Mouse (Mus musculus): ENCODE data around the gene Gli1. TPM values are rescaled to one million over a fixed set of nuclear protein-coding genes. Genes with fewer than 3 reads are reported as not detected.
A peak's percentile ranks its signal among the peaks of the same experiment; 100 is the strongest.

The Gli1 gene
- polyA plus RNA-seq, 1 experiment from 2014 or later: 8.2 TPM

DNA sequence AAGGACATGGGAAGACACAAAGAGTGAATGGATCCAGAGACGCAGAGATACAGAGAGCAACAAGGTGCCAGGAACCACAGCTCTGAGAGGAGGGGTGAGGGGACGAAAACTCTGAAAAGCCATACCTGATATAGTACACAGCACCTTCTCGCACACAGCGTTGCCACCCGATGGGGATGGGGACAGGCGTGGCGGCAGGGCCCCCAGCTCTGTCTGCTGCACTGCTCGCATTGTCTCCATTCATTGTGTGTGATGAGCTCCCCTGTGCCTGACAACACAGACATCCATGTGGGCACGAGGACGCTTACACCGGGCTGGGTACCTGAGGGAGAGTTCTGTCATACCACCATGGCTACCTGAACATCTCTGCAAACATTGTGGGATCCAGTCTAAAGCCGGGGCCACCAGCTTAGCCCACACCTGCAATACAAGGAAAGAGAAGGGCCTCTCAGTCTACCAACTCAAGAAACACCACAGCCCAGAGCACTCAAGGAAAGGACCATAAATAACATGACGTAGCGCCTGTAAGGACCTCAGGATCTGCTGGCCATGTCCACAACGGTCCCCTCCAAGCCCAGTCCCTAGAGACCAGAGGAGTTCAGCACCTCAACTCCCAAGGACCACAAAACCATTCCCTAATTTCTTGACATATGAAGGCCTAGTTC is 54.4 kb downstream of the Gli1 start:
- peak overlapping the region; percentile 71 for H3K4me3 ChIP-seq (replicated peaks)
- no peak for ATAC-seq (replicated peaks; ENCODE audit: low FRiP score)
- H3K9ac ChIP-seq: peak overlapping the region; percentile 61
- WGBS: 63% methylated on average over 15 of the region's 15 CpGs
- peak overlapping the region; percentile 99 for H3K27ac ChIP-seq
- H3K9me3 ChIP-seq (replicated peaks): no peaks in the 10 kb centered on the region
- peaks cover 51% of the 10 kb centered on the region for H3K36me3 ChIP-seq
- H3K4me1 ChIP-seq: peaks cover 60% of the 10 kb centered on the region
- H3K27me3 ChIP-seq: no peaks in the 10 kb centered on the region
- H3K4me2 ChIP-seq: peak overlapping the region; percentile 86

DNA sequence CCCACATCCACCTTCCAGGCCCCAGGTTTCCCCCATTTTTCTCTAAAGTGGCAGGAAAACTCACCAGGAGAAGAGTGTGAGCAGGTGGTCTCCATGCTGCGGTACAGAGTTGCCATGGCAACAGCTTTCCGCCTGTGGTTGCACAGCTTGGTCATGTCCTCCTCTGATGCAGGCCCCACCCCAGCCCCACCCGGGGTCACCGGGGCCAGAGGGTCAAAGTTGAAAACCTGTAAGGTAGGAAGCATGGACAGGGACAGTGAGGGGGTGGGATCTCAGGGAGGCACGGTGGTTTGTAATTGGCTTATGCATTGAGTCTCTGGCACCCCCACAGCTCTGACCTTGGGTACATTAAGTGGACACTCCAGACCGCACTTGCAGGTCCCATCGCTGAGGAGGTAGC is 55.0 kb downstream of the Gli1 start:
- WGBS: 48% methylated on average over 7 of the region's 7 CpGs
- peaks cover 54% of the 10 kb centered on the region for H3K4me1 ChIP-seq
- H3K27me3 ChIP-seq: no peaks in the 10 kb centered on the region
- ATAC-seq (replicated peaks; ENCODE audit: low FRiP score): no peak
- peak overlapping the region; percentile 99 for H3K27ac ChIP-seq
- H3K9me3 ChIP-seq (replicated peaks): no peaks in the 10 kb centered on the region
- peak overlapping the region; percentile 71 for H3K4me3 ChIP-seq (replicated peaks)
- H3K4me2 ChIP-seq: peak overlapping the region; percentile 86
- H3K9ac ChIP-seq: 0 out of 2 replicates have a peak overlapping the region, but pooled peaks have one; percentile 61
- peaks cover 58% of the 10 kb centered on the region for H3K36me3 ChIP-seq

DNA sequence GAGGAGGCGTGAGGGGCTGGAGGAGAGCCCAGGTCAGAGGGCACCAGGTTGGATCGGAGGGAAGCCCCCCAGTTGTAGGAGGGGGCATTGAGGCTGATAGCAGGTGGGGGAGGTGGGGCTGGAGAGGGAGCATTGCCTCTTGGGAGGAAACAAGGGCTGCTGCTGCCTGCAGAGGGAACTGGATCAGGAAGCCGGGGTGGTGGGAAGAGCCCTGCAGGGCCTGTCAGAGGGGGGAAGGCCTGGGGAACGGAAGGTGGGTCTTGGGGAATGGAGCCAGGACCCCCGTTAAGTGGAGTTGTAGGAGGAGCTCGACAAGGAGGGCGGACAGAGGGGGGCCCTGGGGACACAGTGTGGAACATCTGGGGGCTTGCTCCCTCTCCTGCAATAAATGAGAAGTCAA is 55.6 kb downstream of the Gli1 start:
- no peak overlapping the region for H3K27ac ChIP-seq
- H3K36me3 ChIP-seq: peaks cover 63% of the 10 kb centered on the region
- H3K4me1 ChIP-seq: peaks cover 48% of the 10 kb centered on the region
- peak overlapping the region; percentile 3; the same call in 1 of the 2 replicates for H3K4me3 ChIP-seq (replicated peaks)
- ATAC-seq (replicated peaks; ENCODE audit: low FRiP score): no peak
- 61% methylated on average over 7 of the region's 7 CpGs for WGBS
- H3K27me3 ChIP-seq: no peaks in the 10 kb centered on the region
- peak overlapping the region; percentile 86; the same call in 1 of the 2 replicates for H3K4me2 ChIP-seq
- H3K9me3 ChIP-seq (replicated peaks): no peaks in the 10 kb centered on the region
- H3K9ac ChIP-seq: no peak overlapping the region

DNA sequence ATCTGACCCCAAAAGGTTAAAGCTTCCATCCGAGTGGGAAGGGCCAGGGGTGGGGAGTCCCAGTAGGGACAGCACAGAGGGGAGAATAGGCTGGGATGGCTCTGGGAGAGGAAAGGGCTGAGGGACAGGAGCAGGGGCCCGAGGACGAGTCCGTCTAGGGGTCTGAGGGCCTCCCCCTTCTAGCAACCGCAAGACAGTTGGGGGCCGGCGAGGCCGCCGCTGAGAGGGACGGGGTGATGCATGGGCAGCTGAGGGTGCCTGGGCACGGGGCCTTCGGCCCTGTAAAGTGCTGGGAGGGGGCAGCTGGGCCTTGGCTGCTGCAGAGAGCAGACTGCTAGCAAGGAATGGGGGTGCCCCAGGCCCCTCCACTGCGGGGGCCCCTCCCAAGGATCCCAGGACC is 56.1 kb downstream of the Gli1 start:
- no peak overlapping the region for H3K27ac ChIP-seq
- peaks cover 68% of the 10 kb centered on the region for H3K36me3 ChIP-seq
- H3K9me3 ChIP-seq (replicated peaks): no peaks in the 10 kb centered on the region
- no peak for ATAC-seq (replicated peaks; ENCODE audit: low FRiP score)
- H3K4me1 ChIP-seq: peaks cover 48% of the 10 kb centered on the region
- 0 out of 2 replicates have a peak overlapping the region, but pooled peaks have one; percentile 36 for H3K9ac ChIP-seq
- H3K4me3 ChIP-seq (replicated peaks): no peak overlapping the region
- WGBS: 76% methylated on average over 13 of the region's 13 CpGs
- H3K4me2 ChIP-seq: no peak overlapping the region
- no peaks in the 10 kb centered on the region for H3K27me3 ChIP-seq

DNA sequence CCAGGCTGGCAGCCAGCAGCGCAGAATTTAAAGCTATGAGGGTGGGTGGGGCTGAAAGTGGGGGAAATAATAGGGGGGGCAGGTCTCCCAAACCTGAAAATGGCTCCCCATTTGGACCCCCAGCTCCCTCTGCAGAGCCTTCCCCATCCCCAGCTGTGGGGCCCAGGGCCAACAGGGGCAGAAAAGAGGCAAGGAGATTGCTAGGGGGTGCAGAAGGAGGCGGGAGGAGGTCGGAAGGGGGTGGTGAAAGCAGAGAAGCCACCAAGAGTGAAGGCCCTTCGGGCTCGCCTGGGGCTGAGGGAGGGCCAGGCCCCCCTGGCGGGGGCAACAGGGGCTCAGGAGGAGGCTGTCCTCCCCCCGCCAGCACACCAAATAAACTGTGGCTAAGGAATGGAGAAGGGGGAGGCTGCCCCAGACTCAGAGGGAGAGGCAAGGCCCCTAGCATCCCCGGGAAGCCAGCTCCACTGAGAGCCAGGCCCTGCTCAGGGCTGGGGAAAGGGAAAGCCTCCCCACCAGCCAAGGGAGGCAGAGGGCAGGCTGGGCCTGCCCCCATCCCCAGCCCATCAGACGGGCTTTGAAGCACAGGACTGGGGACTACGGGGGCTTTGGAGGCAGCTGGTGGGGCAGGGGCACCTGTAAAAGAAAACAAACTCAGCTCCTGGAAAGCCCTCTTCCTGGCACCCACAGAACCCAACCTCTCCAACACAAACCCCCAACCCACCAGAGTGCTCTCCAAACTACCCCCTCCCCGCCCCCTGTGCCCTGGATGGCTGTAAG is 56.9 kb downstream of the Gli1 start:
- H3K36me3 ChIP-seq: peaks cover 76% of the 10 kb centered on the region
- no peaks in the 10 kb centered on the region for H3K9me3 ChIP-seq (replicated peaks)
- no peak overlapping the region for H3K27ac ChIP-seq
- H3K4me1 ChIP-seq: peaks cover 45% of the 10 kb centered on the region
- 0 out of 2 replicates have a peak overlapping the region, but pooled peaks have one; percentile 36 for H3K9ac ChIP-seq
- no peak for ATAC-seq (replicated peaks; ENCODE audit: low FRiP score)
- H3K27me3 ChIP-seq: no peaks in the 10 kb centered on the region
- H3K4me3 ChIP-seq (replicated peaks): no peak overlapping the region
- no peak overlapping the region for H3K4me2 ChIP-seq
- WGBS: 75% methylated on average over 11 of the region's 11 CpGs

DNA sequence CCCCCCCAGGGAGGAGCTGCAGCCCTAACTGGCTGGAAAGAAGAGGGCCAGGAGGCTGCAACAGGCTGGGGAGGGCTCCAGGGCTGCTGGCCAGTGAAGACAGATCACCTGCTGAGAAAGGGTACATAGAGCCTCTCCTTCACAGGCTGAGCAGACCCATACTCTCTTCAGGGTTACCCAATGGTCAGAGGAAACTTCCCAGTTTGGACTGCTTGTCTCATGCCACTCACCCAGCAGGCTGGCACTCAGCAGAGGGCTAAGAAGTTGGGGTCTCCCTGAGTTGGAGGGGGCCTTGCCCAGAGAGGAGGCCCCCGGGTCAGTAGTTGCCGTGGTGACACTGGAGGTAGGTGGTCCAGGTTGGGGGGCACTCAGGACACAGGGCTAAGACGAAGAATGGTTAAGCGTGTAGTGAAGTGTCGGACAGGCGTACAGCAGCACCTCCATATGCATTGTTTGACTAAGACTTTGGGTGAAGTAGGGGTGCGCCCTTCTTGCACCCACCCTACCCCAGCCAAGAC is 57.6 kb downstream of the Gli1 start:
- peaks cover 38% of the 10 kb centered on the region for H3K4me1 ChIP-seq
- no peak for ATAC-seq (replicated peaks; ENCODE audit: low FRiP score)
- WGBS: 94% methylated on average over 7 of the region's 7 CpGs
- no peaks in the 10 kb centered on the region for H3K9me3 ChIP-seq (replicated peaks)
- H3K27me3 ChIP-seq: no peaks in the 10 kb centered on the region
- H3K27ac ChIP-seq: no peak overlapping the region
- peaks cover 83% of the 10 kb centered on the region for H3K36me3 ChIP-seq
- H3K9ac ChIP-seq: no peak overlapping the region
- H3K4me2 ChIP-seq: no peak overlapping the region
- H3K4me3 ChIP-seq (replicated peaks): no peak overlapping the region

DNA sequence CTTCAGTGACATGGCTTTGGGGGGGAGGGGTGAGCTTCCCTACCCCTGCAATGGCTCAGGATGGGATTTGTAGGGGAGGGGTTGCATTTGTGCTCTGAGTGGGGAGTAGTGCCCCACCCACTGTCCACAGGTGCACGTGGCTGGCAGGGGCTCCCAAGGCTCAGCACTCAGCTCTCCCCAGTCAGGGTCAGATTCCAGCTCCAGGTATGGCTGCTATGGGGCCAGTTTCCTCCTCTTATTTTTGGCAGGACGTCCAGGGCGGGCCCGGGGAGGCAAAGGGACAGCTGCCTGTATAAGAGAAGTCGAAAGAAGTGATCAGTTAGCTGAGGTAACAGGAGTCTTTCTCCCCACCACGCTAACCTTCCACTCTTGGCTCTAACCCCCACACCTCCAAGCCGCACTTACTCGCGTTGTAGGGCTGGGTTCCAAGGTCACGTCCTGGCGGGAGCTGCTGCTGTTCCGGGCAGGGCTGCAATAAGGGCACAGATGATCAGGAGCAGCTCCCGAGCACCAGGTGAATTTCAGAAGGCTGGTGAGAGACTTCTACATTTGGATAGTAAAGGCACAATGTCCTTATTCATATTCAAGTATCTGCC is 59.1 kb downstream of the Gli1 start:
- Histone ChIP-seq H3K36me3 (peaks cover 98% of the 10 kb centered on the region), H3K27me3 (no peaks in the 10 kb centered on the region), H3K9ac (no peak overlapping the region), H3K4me3 (replicated peaks) (no peak overlapping the region), H3K9me3 (replicated peaks) (no peaks in the 10 kb centered on the region), H3K27ac (no peak overlapping the region), H3K4me2 (no peak overlapping the region), H3K4me1 (peaks cover 33% of the 10 kb centered on the region)
- 74% methylated on average over 13 of the region's 13 CpGs for WGBS
- ATAC-seq (replicated peaks; ENCODE audit: low FRiP score): no peak

DNA sequence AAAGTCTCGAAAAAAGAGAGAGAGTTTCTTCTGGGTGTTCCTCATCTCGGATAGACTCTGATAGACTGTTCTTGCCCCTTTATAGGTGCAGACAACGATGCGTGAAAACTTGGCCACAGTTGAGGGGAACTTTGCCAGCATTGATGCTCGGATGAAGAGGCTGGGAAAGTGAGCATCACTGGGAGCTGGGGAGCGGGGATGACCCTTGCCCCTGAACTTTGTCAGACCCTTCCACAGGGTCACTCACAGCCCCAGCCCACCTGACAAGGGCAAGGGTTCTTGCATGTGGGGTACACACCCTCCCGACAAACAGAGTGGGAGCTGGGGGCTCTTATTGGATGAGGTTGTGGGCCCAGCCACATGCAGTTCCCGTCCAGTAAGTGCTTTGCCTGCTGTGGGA is 60.5 kb downstream of the Gli1 start:
- ATAC-seq (replicated peaks; ENCODE audit: low FRiP score): no peak
- H3K4me2 ChIP-seq: no peak overlapping the region
- no peak overlapping the region for H3K27ac ChIP-seq
- peaks cover 19% of the 10 kb centered on the region for H3K4me1 ChIP-seq
- no peaks in the 10 kb centered on the region for H3K27me3 ChIP-seq
- H3K36me3 ChIP-seq: peaks cover 100% of the 10 kb centered on the region
- no peaks in the 10 kb centered on the region for H3K9me3 ChIP-seq (replicated peaks)
- WGBS: 85% methylated on average over 8 of the region's 8 CpGs
- no peak overlapping the region for H3K9ac ChIP-seq
- no peak overlapping the region for H3K4me3 ChIP-seq (replicated peaks)

Other genes starting within 250 kb of the Gli1 start
- gene Os9, start 220.8 kb downstream of the Gli1 start, polyA plus RNA-seq (2015; fragmentation: Nextera tagmentation; extraction: Ambion mirVana): 88.1 and 94.0 TPM in 2 replicates
- gene B4galnt1, start 176.7 kb downstream of the Gli1 start, polyA plus RNA-seq (2015; fragmentation: Nextera tagmentation; extraction: Ambion mirVana): 7.5 and 7.7 TPM in 2 replicates
- gene Slc26a10, start 161.3 kb downstream of the Gli1 start, polyA plus RNA-seq (2015; fragmentation: Nextera tagmentation; extraction: Ambion mirVana): 3.1 and 3.3 TPM in 2 replicates
- 40.6 and 52.6 TPM in 2 replicates for gene Arhgef25, start 151.9 kb downstream of the Gli1 start, polyA plus RNA-seq (2015; fragmentation: Nextera tagmentation; extraction: Ambion mirVana)
- gene Dtx3, start 146.2 kb downstream of the Gli1 start, polyA plus RNA-seq (2015; fragmentation: Nextera tagmentation; extraction: Ambion mirVana): 100 and 129 TPM in 2 replicates
- gene Pip4k2c, start 130.4 kb downstream of the Gli1 start, polyA plus RNA-seq (2015; fragmentation: Nextera tagmentation; extraction: Ambion mirVana): 41.1 and 43.5 TPM in 2 replicates
- gene Kif5a, start 78.6 kb downstream of the Gli1 start, polyA plus RNA-seq (2015; fragmentation: Nextera tagmentation; extraction: Ambion mirVana): 1.1 and 1.9 TPM in 2 replicates
- 169 and 189 TPM in 2 replicates for gene Dctn2, start 75.6 kb downstream of the Gli1 start, polyA plus RNA-seq (2015; fragmentation: Nextera tagmentation; extraction: Ambion mirVana)
- 15.9 and 16.1 TPM in 2 replicates for gene Mbd6, start 53.0 kb downstream of the Gli1 start, polyA plus RNA-seq (2015; fragmentation: Nextera tagmentation; extraction: Ambion mirVana)
- 120 and 127 TPM in 2 replicates for gene Mars, start 30.2 kb downstream of the Gli1 start, polyA plus RNA-seq (2015; fragmentation: Nextera tagmentation; extraction: Ambion mirVana)
- gene Arhgap9, start 20.0 kb downstream of the Gli1 start, polyA plus RNA-seq (2015; fragmentation: Nextera tagmentation; extraction: Ambion mirVana): 3.1 and 3.3 TPM in 2 replicates
- gene Inhbe, start 12.4 kb upstream of the Gli1 start, polyA plus RNA-seq (2015; fragmentation: Nextera tagmentation; extraction: Ambion mirVana): not detected in 2 replicates
- gene Inhbc, start 28.5 kb upstream of the Gli1 start, polyA plus RNA-seq (2015; fragmentation: Nextera tagmentation; extraction: Ambion mirVana): 0.19 and 0.45 TPM in 2 replicates
- 34.7 and 35.9 TPM in 2 replicates for gene R3hdm2, start 38.4 kb upstream of the Gli1 start, polyA plus RNA-seq (2015; fragmentation: Nextera tagmentation; extraction: Ambion mirVana)
- gene Stac3, start 159.7 kb upstream of the Gli1 start, polyA plus RNA-seq (2015; fragmentation: Nextera tagmentation; extraction: Ambion mirVana): 2.4 and 4.2 TPM in 2 replicates
- gene Ndufa4l2, start 173.0 kb upstream of the Gli1 start, polyA plus RNA-seq (2015; fragmentation: Nextera tagmentation; extraction: Ambion mirVana): 51.2 and 72.2 TPM in 2 replicates
- gene Shmt2, start 180.5 kb upstream of the Gli1 start, polyA plus RNA-seq (2015; fragmentation: Nextera tagmentation; extraction: Ambion mirVana): 99.8 and 111 TPM in 2 replicates
- 1.7 and 3.3 TPM in 2 replicates for gene Nxph4, start 192.6 kb upstream of the Gli1 start, polyA plus RNA-seq (2015; fragmentation: Nextera tagmentation; extraction: Ambion mirVana)